Mouse (Mus musculus): Measurements from ENCODE around the gene Agap1.

GRCm38 (mm10) chr1:89844064-89844463 lies 389.5 kb downstream of the Agap1 start:
- TF ChIP-seq EP300 (IDR thresholded peaks at IDR 0.05): no peak
- TF ChIP-seq CTCF (IDR thresholded peaks at IDR 0.05): peak; percentile 49
